Mouse (Mus musculus) ovary, postnatal 14 days (tissue): ENCODE measurements around the gene Gja4.
A peak's percentile ranks its signal among the peaks of the same experiment; 100 is the strongest.

ENCODE experiments used
- DNase-seq: peaks from one replicate; pipeline ENCODE4 v3.0.0; 2022; ENCODE audit warnings: low spot score

Gja4 gene

DNA sequence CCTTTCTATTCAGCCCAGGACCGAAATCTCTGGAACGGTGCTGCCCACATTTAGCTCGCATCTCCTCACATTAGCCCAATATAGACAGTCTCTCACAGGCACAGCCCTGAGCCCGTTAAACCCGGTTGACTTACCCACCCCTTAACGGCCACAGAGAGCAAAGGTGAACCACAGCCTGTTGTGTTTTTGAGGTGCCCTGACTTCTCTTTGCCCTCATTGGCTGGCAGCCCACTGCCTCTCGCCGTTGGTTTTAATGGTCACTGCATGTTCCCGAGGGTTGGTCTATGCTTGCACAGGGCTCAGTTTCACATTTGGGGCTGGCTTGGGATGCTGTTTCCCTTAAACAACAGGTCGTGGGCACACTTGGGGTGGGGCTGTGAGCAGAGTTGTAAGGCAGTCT, 10.5 kb upstream of the Gja4 start:
- no peak for DNase-seq

DNA sequence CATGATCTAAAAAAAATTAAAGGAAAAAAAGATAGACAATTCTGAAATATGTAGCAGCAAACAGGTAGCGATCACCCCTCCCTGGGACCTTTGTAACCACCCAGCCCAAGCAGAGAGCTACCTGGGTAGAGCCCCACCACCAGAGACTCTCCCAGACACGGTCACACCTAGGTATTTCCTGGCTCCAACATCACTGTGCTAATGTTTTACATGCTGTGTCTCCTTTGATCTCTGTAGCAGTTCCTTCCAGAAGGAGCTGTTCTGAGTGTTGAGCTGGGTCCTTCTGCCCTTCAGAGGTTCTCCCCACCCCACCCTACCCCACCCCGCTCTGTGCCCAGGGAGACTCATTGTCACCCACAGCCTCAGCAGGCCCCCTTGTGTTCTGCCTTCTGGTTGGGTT, 9.8 kb upstream of the Gja4 start:
- no peak for DNase-seq

DNA sequence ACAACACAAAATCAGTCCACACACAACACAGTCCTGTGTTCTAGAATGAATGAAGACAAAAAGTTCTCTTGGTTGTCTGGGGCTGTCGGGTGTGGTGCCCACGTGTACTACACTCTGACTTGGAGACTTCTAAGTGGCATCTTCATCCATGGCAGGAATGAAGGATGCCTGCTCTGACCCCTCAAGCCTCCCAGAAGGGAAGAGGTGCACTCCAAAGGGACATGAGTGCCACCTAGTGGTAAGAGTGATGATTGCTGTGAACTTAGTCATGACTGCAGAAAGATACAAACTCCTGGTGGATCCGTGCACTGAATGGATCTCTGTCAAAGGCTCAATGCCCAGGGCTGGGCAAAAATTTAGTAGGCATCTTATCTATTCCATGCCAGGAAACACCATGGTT, 5.8 kb upstream of the Gja4 start:
- peak; percentile 72 for DNase-seq

DNA sequence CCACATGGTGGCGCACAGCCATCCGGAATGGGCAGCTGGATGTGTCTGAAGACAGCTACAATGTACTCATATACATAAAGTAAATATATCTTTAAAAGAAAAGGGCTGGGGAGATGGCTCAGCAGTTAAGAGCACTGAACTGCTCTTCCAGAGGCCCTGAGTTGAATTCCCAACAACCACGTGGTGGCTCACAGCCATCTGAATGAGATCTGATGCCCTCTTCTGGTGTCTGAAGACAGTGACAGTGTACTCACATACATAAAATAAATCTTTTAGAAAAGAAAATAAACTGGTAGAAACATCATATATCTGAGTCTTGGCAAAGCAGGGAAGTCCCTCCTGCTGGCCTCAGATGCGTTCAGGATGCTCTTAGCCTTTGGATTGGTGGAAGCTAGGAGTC, 3.3 kb upstream of the Gja4 start:
- DNase-seq = no peak

DNA sequence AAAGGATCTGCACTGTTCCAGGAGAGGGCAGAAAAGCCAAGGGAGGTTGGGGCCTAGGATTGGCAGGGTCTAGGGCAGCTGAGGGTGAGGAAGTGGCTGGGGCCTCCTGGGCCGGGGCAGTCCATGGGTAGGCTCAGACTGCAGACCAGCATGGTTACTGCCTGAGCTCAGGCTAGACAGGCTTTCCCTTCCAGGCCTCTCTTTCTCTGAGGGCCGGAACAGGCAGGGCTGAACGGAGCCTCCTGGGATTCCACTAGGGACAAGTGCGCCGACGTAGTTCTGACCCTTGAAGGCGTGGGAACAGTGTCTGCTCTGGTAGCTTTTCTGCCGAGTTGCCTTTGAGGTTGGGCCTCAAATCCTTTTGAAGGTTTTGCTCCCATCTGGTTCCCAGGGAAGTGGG, 1.9 kb upstream of the Gja4 start:
- DNase-seq = no peak

DNA sequence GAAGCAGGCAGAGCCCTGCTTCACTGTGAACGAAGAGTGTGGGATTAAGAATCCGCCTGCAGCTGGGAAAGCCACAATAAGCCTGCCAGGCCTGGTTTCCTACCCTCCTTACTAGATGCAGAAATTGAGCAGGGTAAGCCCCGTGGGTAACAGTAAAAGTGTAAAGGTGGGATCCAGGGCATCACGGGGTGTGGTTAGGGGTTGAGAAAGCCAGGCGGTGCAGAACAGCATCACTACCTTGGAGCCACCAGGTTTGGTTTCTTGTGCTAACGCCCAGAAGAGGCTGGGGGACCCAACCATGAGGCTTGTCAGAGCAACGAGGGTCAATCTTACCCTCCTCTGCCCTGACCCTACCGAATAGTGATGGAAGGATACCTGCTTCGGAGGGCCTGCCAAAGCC, 746 bp upstream of the Gja4 start:
- no peak for DNase-seq

DNA sequence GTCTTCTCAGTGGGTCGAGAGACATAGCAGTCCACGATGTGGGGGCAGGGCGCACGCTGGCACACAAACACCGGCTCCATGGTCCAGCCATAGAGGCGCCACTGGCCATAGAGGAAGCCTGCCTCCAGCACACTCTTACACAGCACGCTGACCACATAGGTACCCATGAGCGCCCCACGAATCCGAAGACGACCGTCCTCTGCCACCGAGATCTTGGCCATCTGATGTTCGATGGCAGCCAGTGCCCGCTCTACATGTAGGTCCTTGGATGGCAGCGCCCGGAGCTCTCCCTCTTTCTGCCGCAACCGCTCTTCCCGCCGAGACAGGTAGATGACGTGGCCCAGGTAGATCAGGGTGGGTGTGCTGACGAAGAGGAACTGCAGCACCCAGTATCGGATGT, 1.5 kb downstream of the Gja4 start:
- no peak for DNase-seq

DNA sequence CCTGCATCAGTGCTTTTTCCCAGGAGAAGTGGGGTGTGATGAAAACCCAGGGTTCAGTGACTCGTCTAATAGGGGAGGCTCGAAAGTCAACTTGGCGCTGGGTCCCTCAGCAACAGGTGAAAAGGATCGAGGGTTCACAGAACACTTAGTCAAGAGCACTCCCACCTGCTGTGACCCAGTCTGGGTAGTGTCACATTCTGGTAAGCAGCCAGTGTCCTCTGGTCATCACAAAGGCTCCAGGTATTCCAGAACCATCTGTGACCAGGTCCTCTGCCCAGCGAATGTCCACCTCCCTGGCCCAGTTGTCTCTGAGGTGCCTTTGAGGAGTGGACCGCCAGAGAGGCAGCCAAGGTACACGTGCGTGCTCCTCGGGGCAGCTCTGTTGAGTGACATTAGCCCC, 2.3 kb downstream of the Gja4 start:
- no peak for DNase-seq

DNA sequence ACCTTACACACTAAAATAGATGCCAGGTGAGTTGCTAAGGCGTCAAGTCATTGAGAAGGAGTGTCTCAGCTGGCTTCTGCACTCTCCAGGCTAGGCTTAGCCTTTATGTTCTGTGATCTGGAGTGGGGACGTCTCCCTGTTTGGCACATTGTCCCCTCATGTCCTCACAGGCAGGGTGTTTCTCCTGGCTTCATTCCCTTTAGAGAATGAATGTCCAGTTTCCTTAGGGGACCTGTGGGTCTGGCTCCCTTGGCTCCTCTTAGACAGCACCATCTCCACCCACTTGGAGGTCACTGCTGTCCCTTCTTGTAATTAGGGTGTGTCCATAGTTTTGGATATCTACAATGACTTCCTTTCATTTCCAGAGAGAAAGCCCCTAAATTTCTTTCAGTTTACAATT, 6.9 kb downstream of the Gja4 start:
- DNase-seq = no peak

DNA sequence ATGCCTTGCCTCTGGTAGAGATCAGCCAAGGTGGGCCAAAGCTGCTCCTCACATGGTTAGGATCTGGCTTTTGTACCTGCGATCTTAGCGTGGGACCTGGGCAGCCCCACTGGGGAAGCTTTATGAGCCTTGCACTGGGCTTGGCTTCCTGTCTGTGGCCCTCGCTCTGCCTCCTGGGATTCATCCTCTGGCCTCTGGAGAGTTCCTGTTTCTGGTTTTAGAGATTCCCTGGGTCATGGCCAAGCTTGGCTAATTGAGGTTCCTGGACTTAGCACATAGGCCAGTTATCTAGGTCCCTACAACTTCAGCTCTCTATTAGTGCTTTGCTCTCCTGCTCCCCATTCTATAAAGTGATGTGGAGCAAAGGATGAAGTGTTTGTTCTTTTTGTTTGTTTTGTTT, 10.0 kb downstream of the Gja4 start:
- DNase-seq = no peak

DNA sequence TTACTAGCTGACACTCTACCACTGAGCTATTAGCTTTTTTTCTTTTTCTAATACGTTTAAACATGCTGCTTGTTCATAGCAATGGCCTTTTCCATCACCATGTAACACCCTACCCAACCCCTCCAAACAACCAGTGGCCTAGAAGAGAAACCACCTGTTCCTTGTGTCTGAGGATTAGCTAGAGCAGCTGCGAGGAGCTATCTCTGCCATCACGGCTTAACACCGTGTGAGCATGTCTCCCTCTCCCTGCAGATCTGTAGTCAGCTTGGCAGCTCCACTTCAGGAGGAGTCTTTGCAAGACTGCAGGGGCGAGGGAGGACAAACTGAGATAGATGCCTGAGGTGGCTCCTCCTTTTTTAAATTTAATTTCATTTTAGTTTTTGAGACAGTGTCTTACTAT, 13.3 kb downstream of the Gja4 start:
- no peak for DNase-seq

DNA sequence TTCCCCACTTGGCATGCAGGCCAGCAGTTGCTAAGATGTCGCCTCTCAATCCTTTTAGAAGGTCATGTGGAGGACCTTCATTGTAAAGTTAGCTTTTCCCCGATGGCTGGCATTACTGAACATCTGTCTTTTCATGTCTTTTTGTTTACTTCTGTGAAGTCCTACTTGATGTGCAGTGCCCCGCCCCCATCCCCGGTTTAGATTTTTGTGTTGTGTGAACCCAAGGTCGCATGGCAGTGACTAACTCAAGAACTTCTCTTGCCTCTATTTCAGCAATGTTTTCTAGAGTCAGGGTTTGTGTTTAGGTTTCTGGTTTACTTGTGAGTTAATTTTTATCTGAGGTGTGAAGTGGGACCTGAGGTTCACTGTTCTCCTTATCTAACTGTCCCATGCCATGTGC, 21.2 kb downstream of the Gja4 start:
- DNase-seq = no peak

DNA sequence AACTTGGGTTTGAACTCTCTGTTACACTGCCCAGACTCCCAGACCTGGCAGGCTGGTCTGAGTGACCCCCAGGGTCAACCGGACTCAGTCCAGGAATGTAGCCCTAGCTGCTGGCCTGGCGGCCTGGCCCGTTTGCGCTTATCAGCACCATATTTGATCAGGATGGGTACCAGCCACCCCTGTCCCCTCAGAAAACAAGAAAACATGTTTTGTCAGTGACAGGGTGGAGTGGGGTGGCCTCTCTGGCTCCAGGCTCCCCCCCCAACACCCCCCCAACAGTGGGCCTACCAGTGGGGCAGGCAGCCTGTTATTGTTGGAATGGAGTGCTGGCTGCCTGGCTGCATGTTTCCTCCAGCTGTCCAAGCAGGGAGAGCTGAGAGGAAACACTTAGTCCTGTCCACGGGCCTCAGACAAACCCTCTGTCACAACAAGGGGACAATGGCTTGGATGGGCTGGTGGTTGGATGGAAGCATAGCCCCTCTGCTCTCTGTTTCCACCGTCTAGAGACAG, 24.7 kb downstream of the Gja4 start:
- no peak for DNase-seq

DNA sequence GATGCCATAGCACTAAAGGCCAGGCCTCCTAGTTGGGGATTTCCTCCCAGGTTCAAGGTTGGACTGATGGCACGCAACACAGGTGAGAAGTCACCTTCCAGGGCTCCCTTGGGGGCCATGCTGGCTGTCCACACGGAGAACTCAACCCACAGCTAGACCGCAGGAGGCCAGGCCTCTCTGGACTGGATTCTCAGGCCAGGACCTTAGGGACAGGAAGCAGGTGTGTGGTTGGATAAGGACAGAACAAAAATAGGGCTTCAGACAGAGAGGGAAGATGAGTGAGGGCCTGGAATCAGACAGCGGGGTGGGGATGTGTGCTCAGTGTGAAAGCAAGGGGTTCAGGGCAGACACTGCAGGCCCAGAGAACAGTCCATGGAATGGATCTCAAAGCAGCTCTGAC, 26.9 kb downstream of the Gja4 start:
- no peak for DNase-seq

DNA sequence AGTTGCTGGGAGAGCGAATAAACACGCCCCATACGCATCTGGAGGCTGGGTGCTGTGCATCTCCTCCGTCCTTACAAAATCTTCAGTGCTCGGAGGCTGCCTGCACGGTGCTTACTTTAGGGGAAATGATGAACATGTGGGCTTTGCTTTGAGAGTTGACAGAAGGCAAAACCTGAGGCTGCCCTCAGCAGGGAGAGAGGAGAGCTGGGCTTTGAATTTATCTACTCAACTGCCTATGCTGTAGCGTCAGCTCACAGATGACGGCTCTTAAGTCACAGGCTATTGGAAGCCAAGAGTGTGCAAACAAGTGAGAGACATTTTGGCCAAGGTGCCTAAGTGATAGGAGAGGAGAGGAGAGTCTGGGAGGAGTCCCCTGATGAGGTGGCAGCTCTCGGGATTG, 34.6 kb downstream of the Gja4 start:
- DNase-seq = no peak

DNA sequence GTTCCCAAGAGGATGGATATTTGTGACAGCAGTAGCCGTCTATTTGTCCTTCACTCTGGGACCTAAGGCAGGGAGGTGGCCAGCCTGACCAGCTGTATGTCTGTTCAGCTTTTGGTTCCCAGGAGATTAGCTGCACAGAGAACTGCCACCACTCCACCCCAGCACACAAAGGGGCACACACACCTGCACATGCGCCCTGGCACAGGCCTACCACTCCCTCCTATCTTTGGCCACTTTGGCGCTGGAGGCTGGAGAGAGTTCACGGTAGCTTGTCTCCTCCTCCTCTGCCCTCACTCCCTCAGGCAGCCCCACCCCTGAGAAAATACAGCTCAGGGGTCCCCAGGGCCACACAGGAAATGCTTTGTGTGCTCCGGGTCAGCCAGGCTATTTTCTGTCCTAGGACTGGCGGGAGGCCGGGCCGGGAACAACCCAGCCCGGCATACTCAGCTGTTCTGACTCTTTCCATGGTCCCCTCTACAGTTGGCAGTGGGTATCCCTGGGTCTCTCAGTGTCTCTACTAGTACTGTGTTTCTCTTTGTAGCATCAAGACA, 35.3 kb downstream of the Gja4 start:
- DNase-seq = no peak

DNA sequence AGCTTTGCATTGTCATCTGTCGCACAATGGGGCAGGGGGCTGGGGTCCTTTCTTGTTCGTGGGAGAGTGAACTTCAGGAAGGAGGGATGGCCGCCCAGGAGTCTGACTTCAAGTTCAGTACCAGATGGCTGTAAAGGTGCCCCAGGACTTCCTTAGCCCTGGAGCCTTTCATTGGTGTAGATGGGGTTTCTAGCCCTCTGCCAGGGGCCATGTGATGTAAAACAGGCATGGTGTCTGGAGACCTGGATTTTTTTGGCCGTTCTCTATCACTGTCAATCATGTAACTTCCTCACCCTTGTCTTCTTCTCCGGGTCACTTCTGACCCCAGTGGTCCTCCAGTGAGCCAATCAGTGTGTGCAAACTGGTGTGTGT, 49.7 kb downstream of the Gja4 start:
- no peak for DNase-seq

DNA sequence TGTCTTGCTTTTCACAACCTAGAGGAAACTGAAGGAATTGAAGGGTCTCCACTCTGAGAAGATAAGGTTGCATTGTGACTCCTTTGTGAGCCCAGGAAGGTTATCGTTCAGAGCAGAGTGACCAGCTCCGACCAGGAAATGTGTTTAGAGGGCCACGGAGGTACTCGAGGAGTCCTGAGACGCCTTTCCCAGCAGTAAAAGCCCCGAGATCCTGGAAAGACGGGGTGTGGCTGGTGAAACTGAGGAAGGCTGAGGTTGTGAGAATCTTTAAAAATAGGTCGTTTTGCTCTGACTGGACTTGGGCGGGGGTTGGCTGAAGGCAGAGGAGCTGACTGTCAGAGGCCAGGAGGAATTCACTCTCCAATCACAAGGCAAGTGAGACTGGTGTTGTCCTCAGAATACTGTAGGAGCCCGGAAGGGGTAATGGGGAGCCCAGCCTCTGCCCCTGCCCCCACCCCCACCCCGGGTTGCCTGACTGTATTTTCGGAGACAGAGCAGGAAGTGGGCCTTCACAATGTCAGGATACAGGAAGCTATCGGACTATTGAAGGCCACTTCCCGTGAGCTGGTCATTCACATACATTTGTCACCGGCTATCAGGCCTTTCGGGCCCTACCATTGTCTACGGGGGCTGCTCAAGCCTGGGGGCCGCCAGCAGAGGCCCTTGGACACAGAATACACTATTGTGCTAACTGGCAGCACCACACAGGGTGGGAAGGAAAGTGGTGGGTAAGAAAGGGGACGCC, 50.2 kb downstream of the Gja4 start:
- no peak for DNase-seq

DNA sequence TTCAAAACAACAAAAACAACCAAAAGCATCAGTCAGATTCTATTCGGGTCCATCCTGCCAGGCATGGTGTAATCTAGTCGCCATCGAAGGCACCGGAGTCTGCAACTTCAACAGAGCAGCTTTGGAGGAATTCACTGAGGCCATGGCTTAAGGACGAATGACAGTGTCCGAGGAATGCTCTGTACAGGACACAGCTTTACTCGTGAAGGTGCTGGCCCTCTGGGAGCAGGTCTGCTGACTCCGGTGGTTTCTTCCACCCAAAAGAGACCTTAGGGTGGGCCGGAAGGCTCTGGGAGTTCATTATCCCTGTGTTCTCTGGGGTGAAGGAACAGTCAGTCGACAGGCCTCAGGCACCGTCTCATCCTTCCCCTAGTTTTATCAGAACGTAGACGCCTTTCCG, 52.2 kb downstream of the Gja4 start:
- DNase-seq = no peak
